Mouse (Mus musculus) gastrocnemius, adult 2 months (tissue): ENCODE data around the gene Cfap70. TPM values are rescaled to one million over a fixed set of nuclear protein-coding genes. Genes with fewer than 3 reads are reported as not detected.

Experiments
- DNase-seq: peaks from one replicate; pipeline ENCODE4 v3.0.0; 2022
- H3K27ac ChIP-seq: fragments of 200-600 bp; 2 replicates; pipeline ENCODE4 v1.8.1; 2022; ENCODE audit warnings: mild to moderate bottlenecking
- H3K4me3 ChIP-seq: fragments of 200-600 bp; 2 replicates; pipeline ENCODE4 v1.8.1; 2022; ENCODE audit warnings: mild to moderate bottlenecking, moderate library complexity
- CTCF ChIP-seq: fragments of 200-600 bp; IDR thresholded peaks from 2 replicates; pipeline ENCODE4 v1.8.1; 2022; ENCODE audit warnings: antibody characterized with exemption, mild to moderate bottlenecking, moderate library complexity
- intact Hi-C: fragments of 180-260 bp; cut with DNase I; formaldehyde crosslinking; loops from one replicate; pipeline ENCODE4 v1.15.1; 2025
- total RNA-seq, 2 experiments: library from RNA; stranded (reverse); gene quantifications; 2 replicates each; pipeline ENCODE4 v1.2.3; 2021

Gene Cfap70
- total RNA-seq, 2 experiments from 2014 or later = 0.05 to 0.33 TPM

DNA sequence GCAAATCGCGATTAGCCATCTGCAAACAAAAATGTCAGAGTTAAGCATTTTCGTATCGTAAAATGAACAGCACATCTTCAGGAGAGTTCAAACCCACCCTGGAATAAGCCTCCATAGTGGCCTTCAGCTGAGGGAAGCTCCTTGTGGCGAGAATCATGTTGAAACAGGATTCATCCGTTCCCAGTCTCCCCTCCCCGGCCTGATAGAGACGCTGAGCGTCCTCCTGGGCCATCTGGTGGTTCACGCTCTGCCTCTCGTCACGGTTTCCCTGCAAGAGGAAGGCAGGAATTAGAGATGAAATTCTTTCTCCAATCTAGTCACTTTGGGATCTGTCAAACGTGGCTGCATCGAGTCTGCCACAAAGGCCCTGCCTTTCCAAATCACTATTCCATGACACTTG lies 8.2 kb upstream of the Cfap70 start:
- TF ChIP-seq CTCF = no peak
- no peak for DNase-seq
- Histone ChIP-seq H3K27ac (no peak overlapping the region), H3K4me3 (no peak overlapping the region)
- intact Hi-C loops = no loop called here

GRCm38 (mm10) chr14:20458378-20458777 lies 6.4 kb upstream of the Cfap70 start:
- Histone ChIP-seq H3K4me3 (no peak overlapping the region), H3K27ac (no peak overlapping the region)
- DNase-seq = no peak
- no peak for TF ChIP-seq CTCF
- intact Hi-C loops = no loop called here

DNA sequence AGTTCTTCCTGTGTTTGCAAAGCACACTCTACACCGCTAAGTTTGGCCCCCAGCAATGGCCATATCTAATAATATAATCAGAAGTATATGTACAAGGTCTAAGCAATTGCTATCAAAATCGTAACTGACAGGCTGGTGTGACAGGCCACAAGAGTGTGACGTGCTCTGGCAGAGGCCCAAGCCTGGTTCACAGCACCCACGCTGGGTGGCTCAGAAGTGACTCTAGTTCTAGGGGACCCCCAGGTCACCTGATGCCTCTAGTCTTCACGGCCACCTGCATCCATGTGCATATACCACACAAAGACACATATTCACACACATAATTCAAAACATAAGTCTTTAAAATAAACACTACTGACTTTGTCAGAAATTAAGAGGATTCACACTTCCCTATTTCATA lies 903 bp upstream of the Cfap70 start:
- H3K27ac ChIP-seq = no peak overlapping the region
- no peak overlapping the region for H3K4me3 ChIP-seq
- TF ChIP-seq CTCF = no peak
- DNase-seq = no peak
- intact Hi-C loops = no loop called here

GRCm38 (mm10) chr14:20451302-20451701 lies 724 bp downstream of the Cfap70 start:
- intact Hi-C loops = no loop called here
- Histone ChIP-seq H3K27ac (no peak overlapping the region), H3K4me3 (peak overlapping the region; percentile 63)
- DNase-seq = no peak
- no peak for TF ChIP-seq CTCF

- no peak for TF ChIP-seq CTCF
- peak; percentile 22 for DNase-seq
Measured at GRCm38 (mm10) chr14:20447209-20447608, 4.8 kb downstream of the Cfap70 start.

GRCm38 (mm10) chr14:20442252-20442651 lies 9.8 kb downstream of the Cfap70 start:
- intact Hi-C loops = no loop called here
- DNase-seq = no peak
- Histone ChIP-seq H3K27ac (no peak overlapping the region), H3K4me3 (no peak overlapping the region)
- no peak for TF ChIP-seq CTCF

More at GRCm38 (mm10) chr14:20447209-20447608, 4.8 kb downstream of the Cfap70 start:
- intact Hi-C loops = no loop called here
- Histone ChIP-seq H3K27ac (no peak overlapping the region), H3K4me3 (no peak overlapping the region)

- no peak for TF ChIP-seq CTCF
- Histone ChIP-seq H3K27ac (no peak overlapping the region), H3K4me3 (no peak overlapping the region)
- DNase-seq = no peak
- intact Hi-C loops = loop anchor here (5.0 kb wide), 1 partner anchor 40 kb away; no protein-coding TSS in a partner anchor
Measured at GRCm38 (mm10) chr14:20436976-20437375, 15.1 kb downstream of the Cfap70 start.

DNA sequence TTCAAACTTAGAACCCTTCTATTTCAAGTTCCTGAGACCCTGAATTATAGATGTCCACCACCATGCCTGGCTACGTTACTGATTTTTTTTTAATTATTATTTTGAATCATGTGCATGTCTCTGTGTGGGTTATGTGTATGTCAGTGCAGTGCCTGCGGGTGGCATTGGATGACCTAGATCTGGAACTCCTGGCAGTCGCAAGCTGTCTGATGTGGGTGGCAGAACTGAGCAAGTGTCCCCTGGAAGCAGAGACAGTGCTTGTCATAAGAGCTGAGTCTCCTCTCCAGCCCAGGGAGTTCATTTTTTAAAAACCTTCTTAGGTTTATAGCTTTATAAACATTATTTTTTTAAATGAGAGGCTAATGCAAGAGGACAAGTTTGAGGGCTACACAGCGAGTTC lies 19.6 kb downstream of the Cfap70 start:
- DNase-seq = peak; percentile 54
- no peak; the same call in 1 of the 2 replicates for TF ChIP-seq CTCF
- intact Hi-C loops = no loop called here
- Histone ChIP-seq H3K27ac (peak overlapping the region; percentile 91), H3K4me3 (peak overlapping the region; percentile 62)

DNA sequence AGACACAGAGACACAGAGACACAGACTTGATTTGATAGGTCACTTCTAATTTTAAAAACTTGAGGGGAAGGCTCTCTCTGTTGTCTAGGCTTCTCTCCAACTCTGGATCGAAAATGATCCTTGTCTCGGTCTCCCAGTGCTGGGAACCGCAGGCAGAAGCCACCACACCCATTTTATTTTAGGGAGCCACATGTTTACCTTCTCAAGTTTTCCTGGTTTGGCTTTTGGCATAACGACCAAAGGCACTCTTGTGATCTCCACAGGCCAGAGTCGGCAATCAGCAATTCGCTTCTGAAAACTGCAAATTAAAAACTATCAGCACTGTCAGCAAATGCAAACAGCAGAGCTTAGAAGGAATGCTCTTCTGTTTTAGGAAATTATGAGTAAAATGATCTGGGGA lies 20.3 kb downstream of the Cfap70 start:
- DNase-seq = peak; percentile 51
- Histone ChIP-seq H3K4me3 (peak overlapping the region; percentile 62), H3K27ac (peak overlapping the region; percentile 91)
- intact Hi-C loops = no loop called here
- TF ChIP-seq CTCF = no peak

- Histone ChIP-seq H3K4me3 (no peak overlapping the region), H3K27ac (peak overlapping the region; percentile 38; the same call in 1 of the 2 replicates)
- intact Hi-C loops = no loop called here
- DNase-seq = no peak
- no peak for TF ChIP-seq CTCF
Measured at GRCm38 (mm10) chr14:20429833-20430232, 22.2 kb downstream of the Cfap70 start.

DNA sequence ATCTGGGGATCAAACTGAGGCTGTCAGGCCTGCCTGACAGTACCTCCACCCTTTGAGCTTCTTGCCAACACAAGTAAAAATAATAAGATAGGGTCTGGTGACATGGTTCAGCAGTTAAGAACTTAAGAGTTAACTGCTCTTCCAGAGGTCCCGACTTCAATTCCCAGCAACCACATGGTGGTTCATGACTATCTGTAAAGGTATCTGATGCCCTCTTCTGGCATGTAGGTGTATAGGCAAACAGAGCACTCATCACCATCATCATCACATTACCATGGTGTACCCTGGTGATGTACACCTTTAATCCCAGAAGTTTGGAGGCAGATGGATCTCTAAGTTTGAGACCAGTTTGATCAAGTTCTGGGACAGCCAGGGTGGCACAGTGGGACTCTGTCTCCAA lies 23.4 kb downstream of the Cfap70 start:
- TF ChIP-seq CTCF = peak; percentile 29; the same call in 1 of the 2 replicates
- DNase-seq = no peak
- Histone ChIP-seq H3K27ac (no peak overlapping the region), H3K4me3 (no peak overlapping the region)
- intact Hi-C loops = no loop called here

GRCm38 (mm10) chr14:20423046-20423445 lies 29.0 kb downstream of the Cfap70 start:
- Histone ChIP-seq H3K27ac (no peak overlapping the region), H3K4me3 (no peak overlapping the region)
- no peak for TF ChIP-seq CTCF
- DNase-seq = no peak
- intact Hi-C loops = no loop called here

DNA sequence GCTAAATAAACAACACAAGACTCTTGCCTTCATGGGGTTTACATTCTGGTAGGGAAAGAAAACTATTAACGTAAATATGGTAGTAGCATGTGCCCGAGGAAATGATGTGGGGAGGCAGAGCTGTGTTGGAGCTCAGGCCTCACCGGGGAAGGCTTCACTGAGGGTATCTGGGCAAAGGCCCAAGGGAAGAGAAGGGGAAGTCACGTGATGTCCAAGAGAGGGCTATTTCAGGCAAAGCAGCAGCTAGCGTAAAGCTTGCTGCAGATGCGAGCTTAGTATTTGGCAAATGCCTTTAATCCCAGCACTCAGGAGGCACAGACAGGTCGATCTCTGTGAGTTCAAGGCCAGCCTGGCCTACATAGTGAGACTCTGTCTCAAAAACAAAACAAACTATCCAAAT lies 29.8 kb downstream of the Cfap70 start:
- Histone ChIP-seq H3K27ac (no peak overlapping the region), H3K4me3 (no peak overlapping the region)
- TF ChIP-seq CTCF = no peak
- no peak for DNase-seq
- intact Hi-C loops = no loop called here

DNA sequence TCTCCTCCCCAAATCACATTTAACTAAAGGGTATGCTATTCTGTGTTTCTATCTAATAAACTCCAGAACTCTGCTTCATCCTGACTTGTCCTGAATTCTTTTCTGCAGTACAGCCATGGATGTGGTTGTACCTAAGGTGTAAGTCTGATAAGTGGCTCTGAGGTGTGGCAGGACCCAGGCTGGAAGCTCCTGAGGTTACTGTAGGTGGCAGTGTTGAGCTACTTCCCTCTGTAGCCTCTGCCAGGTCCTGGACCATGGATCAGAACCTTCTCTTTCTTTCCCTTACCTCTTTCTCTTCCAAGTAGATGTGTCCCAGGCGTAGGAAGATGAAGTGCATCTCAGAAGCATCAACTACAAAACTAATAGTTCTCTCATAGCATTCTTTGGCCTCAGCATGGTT lies 52.0 kb downstream of the Cfap70 start:
- intact Hi-C loops = loop anchor here (2.0 to 5.0 kb wide), 2 partner anchors 25 to 77 kb away; no protein-coding TSS in a partner anchor
- DNase-seq = peak; percentile 60
- Histone ChIP-seq H3K27ac (no peak overlapping the region), H3K4me3 (no peak overlapping the region)
- peak; percentile 81 for TF ChIP-seq CTCF
